Comparison of ENCODE assay signal across 12 mouse cellular contexts in genomic region chr4:88547986-88548385, GRCm38 (mm10).
DNase-seq lines count a peak whose midpoint lies in the region.
"Had no signal": no experiment of that assay in that cellular context is flagged by ENCODE, and none has a peak within 500 bp of the region (broad histone marks: within the 10 kb centered on the region; RNA-seq: fewer than 3 reads in every experiment).

No protein-coding gene starts in this region.

- DNase-seq in brain, adult 2 months (ENCODE audit: low read depth, low spot score) = peak; percentile 72
- DNase-seq in cerebellum, adult 18-20 months = peak; percentile 34 to 48
- DNase-seq in cerebellum, adult 9-11 months = peak; percentile 33
- DNase-seq in cerebellum, postnatal 36 days = peak; percentile 65 to 69
- DNase-seq in lung, postnatal 4 days = no peak
- DNase-seq in lung, postnatal 14 days = no peak
- DNase-seq: adrenal gland, postnatal 25 days; embryo, embryonic 11 days; gastrocnemius, postnatal 10 days; heart, adult 2 months; heart, postnatal 14 days; kidney, adult 2 months had no signal

Comparison
In these comparisons a context has a peak if more than half of its experiments do, and no peak if none do; other contexts are left out.
1. DNase-seq: peak in brain, adult 2 months (single experiment), cerebellum, adult 18-20 months (2 of 2), cerebellum, adult 9-11 months (single experiment) and cerebellum, postnatal 36 days (2 of 2); none in lung, postnatal 4 days (0 of 2) and lung, postnatal 14 days (single experiment).